9 mouse cellular contexts compared by ENCODE assay signal in the genomic region with DNA sequence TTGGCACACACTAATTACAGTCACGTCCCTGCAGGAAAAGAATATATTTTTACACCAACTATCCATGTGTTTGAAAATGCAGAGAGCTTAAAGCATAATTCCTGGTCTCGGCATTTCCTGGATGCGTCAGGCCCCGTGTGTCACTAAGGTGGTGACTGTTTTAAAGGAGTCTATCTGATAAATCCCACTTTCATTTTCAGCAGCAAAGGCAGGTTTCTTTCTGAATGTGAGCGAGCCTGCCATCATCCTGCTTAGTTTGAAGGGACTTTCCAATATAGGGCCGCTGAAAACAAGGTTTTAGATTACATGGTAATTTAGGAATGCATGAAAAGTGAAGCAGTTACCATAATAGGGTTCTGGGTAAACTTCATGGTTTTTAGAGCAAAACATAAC.
A peak's percentile ranks its signal among the peaks of the same experiment; 100 is the strongest.
DNase-seq lines count a peak whose midpoint lies in the region; ATAC-seq lines count a peak whose summit lies in the region.
"Had no signal": no experiment of that assay in that cellular context is flagged by ENCODE, and none has a peak within 500 bp of the region (broad histone marks: within the 10 kb centered on the region; RNA-seq: fewer than 3 reads in every experiment).

No protein-coding gene starts in this region.

- H3K27me3 ChIP-seq in forebrain, embryonic 15.5 days: no peaks in the 10 kb centered on the region
- H3K27me3 ChIP-seq in limb, embryonic 13.5 days: no peaks in the 10 kb centered on the region

- no peaks in the 10 kb centered on the region for H3K9me3 ChIP-seq in forebrain, embryonic 15.5 days
- H3K9me3 ChIP-seq in limb, embryonic 13.5 days: no peaks in the 10 kb centered on the region

- peak overlapping the region; percentile 30 for H3K4me2 ChIP-seq in forebrain, embryonic 15.5 days (replicated peaks)
- peak overlapping the region; percentile 46 for H3K4me2 ChIP-seq in limb, embryonic 13.5 days (replicated peaks)

- no peak overlapping the region for H3K9ac ChIP-seq in forebrain, embryonic 15.5 days (replicated peaks)
- no peak overlapping the region for H3K9ac ChIP-seq in limb, embryonic 13.5 days

- peak; percentile 26; the same call in 1 of the 2 replicates for ATAC-seq in forebrain, embryonic 15.5 days (replicated peaks)
- ATAC-seq in limb, embryonic 13.5 days (ENCODE audit: low FRiP score, low read depth): no peak
- ATAC-seq in megakaryocyte progenitor cell, adult 5-6 weeks (replicated peaks; ENCODE audit: poor library complexity): no peak

- peaks cover 24% of the 10 kb centered on the region for H3K4me1 ChIP-seq in forebrain, embryonic 15.5 days
- H3K4me1 ChIP-seq in limb, embryonic 13.5 days: peaks cover 50% of the 10 kb centered on the region

- 4% methylated on average over 6 of the region's 6 CpGs for WGBS in forebrain, embryonic 15.5 days
- 9% methylated on average over 6 of the region's 6 CpGs for WGBS in limb, embryonic 13.5 days

- H3K27ac ChIP-seq in forebrain, embryonic 15.5 days (replicated peaks): peak overlapping the region; percentile 72
- peak overlapping the region; percentile 76 for H3K27ac ChIP-seq in limb, embryonic 13.5 days

- H3K36me3 ChIP-seq in forebrain, embryonic 15.5 days: no peaks in the 10 kb centered on the region
- no peaks in the 10 kb centered on the region for H3K36me3 ChIP-seq in limb, embryonic 13.5 days

- no peak overlapping the region for H3K4me3 ChIP-seq in forebrain, embryonic 15.5 days
- no peak overlapping the region for H3K4me3 ChIP-seq in limb, embryonic 13.5 days
- H3K4me3 ChIP-seq: erythroblast, embryonic 14.5 days had no signal

- peak; percentile 64 for DNase-seq in heart, adult 11 months
- no peak for DNase-seq in heart, adult 8-10 months (ENCODE audit: low spot score)
- DNase-seq in CD4-positive, CD25-positive, alpha-beta regulatory T cell, adult 2 months (ENCODE audit: low read depth, low spot score): peak; percentile 57
- DNase-seq in urinary bladder, postnatal 25 days (ENCODE audit: low spot score): no peak
- DNase-seq in ovary, adult 18-20 months (ENCODE audit: low spot score): no peak

Comparison
In these comparisons a context has a peak if more than half of its experiments do, and no peak if none do; other contexts are left out.
1. DNase-seq: peak in heart, adult 11 months (single experiment) and CD4-positive, CD25-positive, alpha-beta regulatory T cell, adult 2 months (single experiment); none in heart, adult 8-10 months (single experiment), urinary bladder, postnatal 25 days (single experiment) and ovary, adult 18-20 months (single experiment).